Mouse (Mus musculus) urinary bladder, postnatal 10 days (tissue): ENCODE data around the gene Nfil3.
A peak's percentile ranks its signal among the peaks of the same experiment; 100 is the strongest.

Experiments
- DNase-seq: peaks from one replicate; pipeline ENCODE4 v3.0.0; 2022; ENCODE audit warnings: low spot score

The Nfil3 gene

GRCm38 (mm10) chr13:52942876-52943388 is 37.9 kb downstream of the Nfil3 start:
- DNase-seq = no peak

- DNase-seq = no peak
Observed at GRCm38 (mm10) chr13:52940956-52941355, 39.9 kb downstream of the Nfil3 start.

DNA sequence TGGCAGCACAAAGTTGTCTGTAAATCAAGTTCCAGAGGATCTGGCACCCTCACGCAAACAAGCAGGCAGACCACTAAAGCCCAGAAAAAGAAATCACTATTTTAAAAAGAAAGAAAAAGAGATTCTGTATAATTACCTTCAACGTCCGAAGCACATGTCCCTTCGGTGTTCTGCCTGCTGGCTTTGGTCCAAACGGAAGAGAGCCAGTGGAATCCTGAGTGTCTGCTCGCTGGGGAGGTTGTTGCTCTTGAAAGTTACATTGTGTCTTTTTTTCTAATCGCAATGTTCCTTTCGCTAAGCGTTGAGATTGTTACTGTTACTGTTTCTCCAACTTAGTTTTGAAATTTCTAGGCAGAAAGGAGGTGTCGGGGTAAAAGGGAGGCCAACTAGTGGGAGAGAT is 50.3 kb downstream of the Nfil3 start:
- DNase-seq = no peak

DNA sequence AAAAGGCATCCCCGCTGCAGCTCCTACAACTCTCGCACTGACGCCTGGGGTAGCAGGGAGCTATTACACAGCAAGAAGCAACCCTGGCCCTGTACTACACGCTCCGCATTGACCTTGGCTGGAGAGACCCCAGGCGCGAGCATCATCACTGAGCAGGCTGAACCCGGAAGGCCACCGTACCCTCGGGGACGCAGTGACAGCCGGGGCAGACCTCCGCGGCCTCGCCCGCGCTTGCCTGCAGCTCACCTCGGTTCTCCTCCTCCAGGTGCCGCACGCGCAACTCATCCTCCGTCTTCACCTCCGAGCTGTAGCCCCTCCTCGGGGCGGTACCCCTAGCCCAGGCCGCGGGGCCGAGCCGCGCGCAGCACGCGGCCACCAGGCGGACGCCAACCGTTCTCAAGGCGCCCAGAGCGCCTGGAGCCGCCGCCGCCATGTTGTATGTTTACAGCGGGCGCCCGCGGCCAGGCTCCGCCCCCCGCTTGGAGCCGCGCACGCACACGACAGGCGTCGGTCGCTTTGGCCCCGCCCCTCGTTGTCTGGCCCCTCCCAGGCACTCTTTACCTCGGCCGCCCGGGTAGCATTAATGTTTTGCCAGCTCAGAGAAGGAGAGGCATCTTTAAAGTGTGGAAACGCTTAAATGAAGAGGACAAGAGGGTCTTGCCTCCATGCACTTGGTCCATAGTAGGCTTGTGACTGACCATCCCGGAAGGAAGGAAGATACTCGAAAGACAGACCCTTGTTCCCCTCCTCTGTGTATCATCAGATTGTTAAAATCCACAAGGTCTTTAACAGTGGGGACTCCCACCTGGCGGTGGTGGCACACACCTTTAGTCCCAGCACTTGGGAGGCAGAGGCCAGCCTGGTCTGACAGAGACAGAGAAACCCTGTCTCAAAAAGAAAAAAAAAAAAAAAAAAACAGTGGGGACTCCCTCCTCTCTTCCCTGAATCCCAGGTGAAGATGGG is 51.4 kb downstream of the Nfil3 start, which contains the start of gene Auh:
TSS of gene Auh (minus strand) at position 473 of the 963 bp plus-strand sequence.
- DNase-seq = peak; percentile 46

DNA sequence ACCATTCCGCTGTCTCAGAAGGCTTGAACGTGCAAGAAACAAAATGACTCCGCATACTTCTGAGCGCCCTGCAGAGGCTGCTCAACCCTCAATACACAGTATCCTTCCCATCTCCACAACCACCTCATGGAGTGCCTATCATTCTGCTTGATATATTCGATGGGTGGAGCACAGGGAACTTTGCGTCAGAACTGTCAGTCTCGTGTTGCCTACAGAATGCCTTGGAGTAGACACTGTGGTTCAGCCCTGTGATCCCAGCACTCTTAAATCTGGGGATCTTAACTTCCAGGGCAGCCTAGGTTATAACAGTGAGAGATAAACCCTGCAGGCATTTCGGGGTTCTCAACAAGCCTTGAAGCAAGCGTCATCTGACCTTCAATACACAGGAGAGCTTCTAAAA is 52.5 kb downstream of the Nfil3 start:
- DNase-seq = no peak

GRCm38 (mm10) chr13:52924457-52924856 is 56.4 kb downstream of the Nfil3 start:
- DNase-seq = no peak

- no peak for DNase-seq
Observed at GRCm38 (mm10) chr13:52921966-52922365, 58.9 kb downstream of the Nfil3 start.

GRCm38 (mm10) chr13:52921065-52921825 is 59.6 kb downstream of the Nfil3 start:
- DNase-seq = no peak

DNA sequence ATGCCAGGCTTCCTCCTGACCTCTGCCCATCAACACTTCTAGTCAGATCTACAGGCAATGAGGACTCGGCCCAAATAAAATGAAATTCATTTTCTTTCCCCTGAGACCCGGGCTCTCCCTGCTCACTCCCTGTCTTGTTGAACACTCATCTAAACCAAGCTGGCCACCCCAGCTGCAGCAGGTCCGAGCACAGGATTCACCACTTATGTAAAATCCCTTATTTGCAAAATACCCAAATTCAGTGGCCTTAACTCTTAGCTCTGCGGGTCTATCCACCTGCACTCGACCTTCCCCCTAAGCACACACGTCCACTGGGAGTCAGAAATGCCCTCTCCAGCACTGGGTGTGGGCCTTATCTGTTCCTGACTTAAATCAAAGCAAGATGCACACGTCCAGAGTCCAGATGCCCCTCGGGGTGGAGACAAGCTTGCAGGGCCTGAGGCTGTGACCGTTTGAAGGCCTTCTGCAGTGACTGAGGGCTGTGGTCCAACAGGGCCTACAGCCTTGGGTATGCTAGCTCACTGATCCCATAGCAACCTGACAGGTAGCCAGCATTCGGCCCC is 61.0 kb downstream of the Nfil3 start:
- DNase-seq = no peak

- no peak for DNase-seq
Observed at GRCm38 (mm10) chr13:52918333-52918732, 62.5 kb downstream of the Nfil3 start.
